Mouse (Mus musculus): ENCODE measurements at regions not wholly inside any gene's neighbourhood (a gene's known extent, or its start where the extent isn't known, plus 50 kb on each side); places are given as distances from the start of the nearest gene placed in this dataset.
A peak's percentile ranks its signal among the peaks of the same experiment; 100 is the strongest.

- 30% methylated on average over 10 of the region's 10 CpGs for WGBS
- Histone ChIP-seq H3K4me3 (no peak overlapping the region), H3K36me3 (no peaks in the 10 kb centered on the region), H3K4me1 (peaks cover 4% of the 10 kb centered on the region), H3K9ac (replicated peaks) (no peak overlapping the region), H3K27ac (replicated peaks) (no peak overlapping the region), H3K9me3 (no peaks in the 10 kb centered on the region), H3K27me3 (no peaks in the 10 kb centered on the region), H3K4me2 (replicated peaks) (no peak overlapping the region)
- no peak for ATAC-seq (replicated peaks)
Measured at GRCm38 (mm10) chr5:118316310-118317017, 71.4 kb downstream of the 2410131K14Rik start.

GRCm38 (mm10) chr5:118318073-118318472 lies 73.0 kb downstream of the 2410131K14Rik start:
- WGBS = 71% methylated on average over 5 of the region's 5 CpGs
- Histone ChIP-seq H3K4me2 (replicated peaks) (no peak overlapping the region), H3K4me3 (no peak overlapping the region), H3K36me3 (no peaks in the 10 kb centered on the region), H3K27ac (replicated peaks) (no peak overlapping the region), H3K4me1 (peaks cover 10% of the 10 kb centered on the region), H3K9me3 (no peaks in the 10 kb centered on the region), H3K9ac (replicated peaks) (no peak overlapping the region), H3K27me3 (no peaks in the 10 kb centered on the region)
- no peak for ATAC-seq (replicated peaks)

- H3K4me2 ChIP-seq (replicated peaks) = no peak overlapping the region
- no peak overlapping the region for H3K9ac ChIP-seq (replicated peaks)
- no peak overlapping the region for H3K27ac ChIP-seq (replicated peaks)
- no peaks in the 10 kb centered on the region for H3K27me3 ChIP-seq
- H3K4me3 ChIP-seq = no peak overlapping the region
- no peaks in the 10 kb centered on the region for H3K9me3 ChIP-seq
- H3K4me1 ChIP-seq = peaks cover 10% of the 10 kb centered on the region
- H3K36me3 ChIP-seq = no peaks in the 10 kb centered on the region
- ATAC-seq (replicated peaks) = no peak
- 23% methylated on average over 14 of the region's 15 CpGs for WGBS
Measured at GRCm38 (mm10) chr5:118318883-118319282, 73.9 kb downstream of the 2410131K14Rik start.

- Histone ChIP-seq H3K9ac (replicated peaks) (no peak overlapping the region), H3K4me1 (peaks cover 14% of the 10 kb centered on the region), H3K9me3 (no peaks in the 10 kb centered on the region), H3K4me2 (replicated peaks) (no peak overlapping the region), H3K27me3 (no peaks in the 10 kb centered on the region), H3K4me3 (no peak overlapping the region), H3K36me3 (no peaks in the 10 kb centered on the region), H3K27ac (replicated peaks) (no peak overlapping the region)
- ATAC-seq (replicated peaks) = 0 out of 2 replicates have a peak, but pooled peaks have one; percentile 15
- WGBS = 18% methylated on average over 18 of the region's 18 CpGs
Measured at GRCm38 (mm10) chr5:118321719-118322455, 76.9 kb downstream of the 2410131K14Rik start.

GRCm38 (mm10) chr5:118323151-118323550 lies 78.1 kb downstream of the 2410131K14Rik start:
- no peak overlapping the region for H3K27ac ChIP-seq (replicated peaks)
- no peaks in the 10 kb centered on the region for H3K36me3 ChIP-seq
- H3K27me3 ChIP-seq = no peaks in the 10 kb centered on the region
- H3K9me3 ChIP-seq = no peaks in the 10 kb centered on the region
- no peak overlapping the region for H3K4me2 ChIP-seq (replicated peaks)
- no peak for ATAC-seq (replicated peaks)
- no peak overlapping the region for H3K4me3 ChIP-seq
- no peak overlapping the region for H3K9ac ChIP-seq (replicated peaks)
- WGBS = 83% methylated on average over 2 of the region's 2 CpGs
- peaks cover 24% of the 10 kb centered on the region for H3K4me1 ChIP-seq

- ATAC-seq (replicated peaks) = peak; percentile 86
- Histone ChIP-seq H3K9me3 (no peaks in the 10 kb centered on the region), H3K27ac (replicated peaks) (peak overlapping the region; percentile 83), H3K4me2 (replicated peaks) (peak overlapping the region; percentile 47), H3K36me3 (no peaks in the 10 kb centered on the region), H3K4me3 (peak overlapping the region; percentile 26), H3K9ac (replicated peaks) (no peak overlapping the region), H3K27me3 (no peaks in the 10 kb centered on the region), H3K4me1 (peaks cover 34% of the 10 kb centered on the region)
- under 1% methylated on average over 18 of the region's 18 CpGs for WGBS
Measured at GRCm38 (mm10) chr5:118326837-118327541, 82.0 kb downstream of the 2410131K14Rik start.

GRCm38 (mm10) chr5:118327961-118328712 lies 83.1 kb downstream of the 2410131K14Rik start:
- H3K36me3 ChIP-seq = no peaks in the 10 kb centered on the region
- peak overlapping the region; percentile 27 for H3K4me3 ChIP-seq
- H3K4me1 ChIP-seq = peaks cover 39% of the 10 kb centered on the region
- H3K9ac ChIP-seq (replicated peaks) = peak overlapping the region; percentile 30
- no peaks in the 10 kb centered on the region for H3K27me3 ChIP-seq
- H3K9me3 ChIP-seq = no peaks in the 10 kb centered on the region
- ATAC-seq (replicated peaks) = no peak
- peak overlapping the region; percentile 47 for H3K4me2 ChIP-seq (replicated peaks)
- WGBS = 1% methylated on average over 28 of the region's 28 CpGs
- peak overlapping the region; percentile 83 for H3K27ac ChIP-seq (replicated peaks)

GRCm38 (mm10) chr5:118329143-118329542 lies 84.1 kb downstream of the 2410131K14Rik start:
- no peaks in the 10 kb centered on the region for H3K27me3 ChIP-seq
- 81% methylated on average over 5 of the region's 5 CpGs for WGBS
- no peak overlapping the region for H3K9ac ChIP-seq (replicated peaks)
- H3K4me2 ChIP-seq (replicated peaks) = no peak overlapping the region
- ATAC-seq (replicated peaks) = no peak
- no peaks in the 10 kb centered on the region for H3K9me3 ChIP-seq
- H3K36me3 ChIP-seq = no peaks in the 10 kb centered on the region
- no peak overlapping the region for H3K27ac ChIP-seq (replicated peaks)
- H3K4me1 ChIP-seq = peaks cover 39% of the 10 kb centered on the region
- H3K4me3 ChIP-seq = no peak overlapping the region

GRCm38 (mm10) chr5:118331286-118331607 lies 86.2 kb downstream of the 2410131K14Rik start:
- peak overlapping the region; percentile 36 for H3K4me3 ChIP-seq
- H3K4me1 ChIP-seq = peaks cover 39% of the 10 kb centered on the region
- no peaks in the 10 kb centered on the region for H3K36me3 ChIP-seq
- H3K4me2 ChIP-seq (replicated peaks) = peak overlapping the region; percentile 66
- no peak overlapping the region for H3K9ac ChIP-seq (replicated peaks)
- WGBS = 20% methylated on average over 14 of the region's 14 CpGs
- ATAC-seq (replicated peaks) = peak; percentile 18
- no peak overlapping the region; the same call in 1 of the 2 replicates for H3K27ac ChIP-seq (replicated peaks)
- no peaks in the 10 kb centered on the region for H3K27me3 ChIP-seq
- no peaks in the 10 kb centered on the region for H3K9me3 ChIP-seq

- Histone ChIP-seq H3K27me3 (no peaks in the 10 kb centered on the region), H3K4me1 (peaks cover 35% of the 10 kb centered on the region), H3K9ac (replicated peaks) (peak overlapping the region; percentile 43), H3K4me3 (peak overlapping the region; percentile 36), H3K4me2 (replicated peaks) (peak overlapping the region; percentile 66), H3K27ac (replicated peaks) (peak overlapping the region; percentile 56), H3K9me3 (no peaks in the 10 kb centered on the region), H3K36me3 (no peaks in the 10 kb centered on the region)
- 0% methylated on average over 32 of the region's 32 CpGs for WGBS
- ATAC-seq (replicated peaks) = peak; percentile 49
Measured at GRCm38 (mm10) chr5:118331608-118332394, 86.8 kb downstream of the 2410131K14Rik start.

- Histone ChIP-seq H3K4me1 (peaks cover 15% of the 10 kb centered on the region), H3K9me3 (no peaks in the 10 kb centered on the region), H3K36me3 (no peaks in the 10 kb centered on the region), H3K27me3 (no peaks in the 10 kb centered on the region), H3K4me3 (no peak overlapping the region), H3K9ac (replicated peaks) (no peak overlapping the region), H3K27ac (replicated peaks) (no peak overlapping the region), H3K4me2 (replicated peaks) (no peak overlapping the region)
- 89% methylated on average over 2 of the region's 2 CpGs for WGBS
- no peak for ATAC-seq (replicated peaks)
Measured at GRCm38 (mm10) chr5:118334054-118334453, 89.0 kb downstream of the 2410131K14Rik start.

Data from forebrain, embryonic 15.5 days (tissue).